Comparison of ENCODE assay signal across 15 mouse cellular contexts in genomic region chr17:9762436-9762835, GRCm38 (mm10).
DNase-seq lines count a peak whose midpoint lies in the region; ATAC-seq and TF ChIP-seq lines count a peak whose summit lies in the region.
"Had no signal": no experiment of that assay in that cellular context is flagged by ENCODE, and none has a peak within 500 bp of the region (broad histone marks: within the 10 kb centered on the region; RNA-seq: fewer than 3 reads in every experiment).

No protein-coding gene starts in this region.

- WGBS in forebrain, embryonic 15.5 days, result 19% methylated on average over 7 of the region's 7 CpGs
- 32% methylated on average over 7 of the region's 7 CpGs for WGBS in hindbrain, postnatal 0 days
- 29% methylated on average over 7 of the region's 7 CpGs for WGBS in neural tube, embryonic 15.5 days

- peaks cover 54% of the 10 kb centered on the region for H3K4me1 ChIP-seq in forebrain, embryonic 15.5 days
- peaks cover 10% of the 10 kb centered on the region for H3K4me1 ChIP-seq in hindbrain, postnatal 0 days (ENCODE audit: insufficient read depth, low read length)
- H3K4me1 ChIP-seq in neural tube, embryonic 15.5 days, result peaks cover 34% of the 10 kb centered on the region
- H3K4me1 ChIP-seq: liver, embryonic 15.5 days had no signal

- peak overlapping the region; percentile 17; the same call in 1 of the 2 replicates for H3K27ac ChIP-seq in gastrocnemius, adult 2 months
- H3K27ac ChIP-seq in forebrain, embryonic 15.5 days (replicated peaks), result peak overlapping the region; percentile 83
- peak overlapping the region; percentile 80 for H3K27ac ChIP-seq in hindbrain, postnatal 0 days
- H3K27ac ChIP-seq in neural tube, embryonic 15.5 days (replicated peaks), result peak overlapping the region; percentile 80
- H3K27ac ChIP-seq: embryonic facial prominence, embryonic 13.5 days; heart, embryonic 15.5 days; liver, embryonic 15.5 days had no signal

- no peak overlapping the region for H3K4me2 ChIP-seq in forebrain, embryonic 15.5 days (replicated peaks)
- 0 out of 2 replicates have a peak overlapping the region, but pooled peaks have one; percentile 16 for H3K4me2 ChIP-seq in hindbrain, postnatal 0 days (ENCODE audit: low read depth, low read length)
- no peak overlapping the region for H3K4me2 ChIP-seq in neural tube, embryonic 15.5 days
- H3K4me2 ChIP-seq: embryonic facial prominence, embryonic 13.5 days; heart, embryonic 15.5 days; liver, embryonic 15.5 days had no signal

- no peak for ATAC-seq in forebrain, embryonic 15.5 days (replicated peaks)
- no peak for ATAC-seq in hindbrain, postnatal 0 days
- ATAC-seq in neural tube, embryonic 15.5 days (ENCODE audit: low FRiP score), result no peak

- no peaks in the 10 kb centered on the region for H3K27me3 ChIP-seq in forebrain, embryonic 15.5 days
- no peaks in the 10 kb centered on the region for H3K27me3 ChIP-seq in hindbrain, postnatal 0 days (ENCODE audit: insufficient read depth, low read length)
- no peaks in the 10 kb centered on the region for H3K27me3 ChIP-seq in neural tube, embryonic 15.5 days (replicated peaks)
- H3K27me3 ChIP-seq: heart, embryonic 15.5 days had no signal

- no peak for TF ChIP-seq CTCF in gastrocnemius, adult 2 months (IDR thresholded peaks at IDR 0.05)
- TF ChIP-seq CTCF in hindbrain, postnatal 0 days (IDR thresholded peaks at IDR 0.05; ENCODE audit: low read depth), result no peak

- no peak overlapping the region for H3K9ac ChIP-seq in forebrain, embryonic 15.5 days (replicated peaks)
- H3K9ac ChIP-seq in hindbrain, postnatal 0 days (replicated peaks; ENCODE audit: low read length), result no peak overlapping the region
- no peak overlapping the region for H3K9ac ChIP-seq in neural tube, embryonic 15.5 days (replicated peaks)
- H3K9ac ChIP-seq: embryonic facial prominence, embryonic 13.5 days; heart, embryonic 15.5 days; liver, embryonic 15.5 days had no signal

- no peak overlapping the region for H3K4me3 ChIP-seq in gastrocnemius, adult 2 months
- H3K4me3 ChIP-seq in forebrain, embryonic 15.5 days, result no peak overlapping the region
- no peak overlapping the region for H3K4me3 ChIP-seq in hindbrain, postnatal 0 days (ENCODE audit: low read length)
- H3K4me3 ChIP-seq in neural tube, embryonic 15.5 days (replicated peaks), result no peak overlapping the region
- H3K4me3 ChIP-seq: embryonic facial prominence, embryonic 13.5 days; heart, embryonic 15.5 days; liver, embryonic 15.5 days had no signal

- H3K9me3 ChIP-seq in forebrain, embryonic 15.5 days, result no peaks in the 10 kb centered on the region
- no peaks in the 10 kb centered on the region for H3K9me3 ChIP-seq in hindbrain, postnatal 0 days (ENCODE audit: low read length)
- no peaks in the 10 kb centered on the region for H3K9me3 ChIP-seq in neural tube, embryonic 15.5 days (replicated peaks)
- H3K9me3 ChIP-seq: embryonic facial prominence, embryonic 13.5 days; heart, embryonic 15.5 days; liver, embryonic 15.5 days had no signal

- intact Hi-C loops in gastrocnemius, adult 2 months (cut with DNase I), result loop anchor here (10.0 kb wide), 1 partner anchor 272 kb away; no protein-coding TSS in a partner anchor

- no peak for DNase-seq in gastrocnemius, adult 2 months
- no peak for DNase-seq in gastrocnemius, adult 8-10 months (ENCODE audit: low spot score in 2 of 2)
- DNase-seq in hindbrain, postnatal 0 days (ENCODE audit: low spot score), result no peak
- no peak for DNase-seq in adrenal gland, postnatal 4 days (ENCODE audit: low spot score in 2 of 2)
- DNase-seq in urinary bladder, postnatal 36 days (ENCODE audit: low spot score in 2 of 2), result no peak
- DNase-seq in lung, postnatal 36 days, result no peak
- DNase-seq: adrenal gland, adult 2 months; kidney, postnatal 25 days; lung, postnatal 14 days; right cerebral cortex, postnatal 14 days had no signal

- no peaks in the 10 kb centered on the region for H3K36me3 ChIP-seq in forebrain, embryonic 15.5 days
- H3K36me3 ChIP-seq in hindbrain, postnatal 0 days (ENCODE audit: insufficient read depth, low read length), result no peaks in the 10 kb centered on the region
- no peaks in the 10 kb centered on the region for H3K36me3 ChIP-seq in neural tube, embryonic 15.5 days
- H3K36me3 ChIP-seq: embryonic facial prominence, embryonic 13.5 days; heart, embryonic 15.5 days; liver, embryonic 15.5 days had no signal

Comparison
In these comparisons a context has a peak if more than half of its experiments do, and no peak if none do; other contexts are left out.
1. H3K27ac ChIP-seq: peak in every context shown above with its lines; median percentile 83 in forebrain, embryonic 15.5 days; 80 in hindbrain, postnatal 0 days; 80 in neural tube, embryonic 15.5 days; 17 in gastrocnemius, adult 2 months.